ENCODE assay signal across 8 mouse cellular contexts in the genomic region with DNA sequence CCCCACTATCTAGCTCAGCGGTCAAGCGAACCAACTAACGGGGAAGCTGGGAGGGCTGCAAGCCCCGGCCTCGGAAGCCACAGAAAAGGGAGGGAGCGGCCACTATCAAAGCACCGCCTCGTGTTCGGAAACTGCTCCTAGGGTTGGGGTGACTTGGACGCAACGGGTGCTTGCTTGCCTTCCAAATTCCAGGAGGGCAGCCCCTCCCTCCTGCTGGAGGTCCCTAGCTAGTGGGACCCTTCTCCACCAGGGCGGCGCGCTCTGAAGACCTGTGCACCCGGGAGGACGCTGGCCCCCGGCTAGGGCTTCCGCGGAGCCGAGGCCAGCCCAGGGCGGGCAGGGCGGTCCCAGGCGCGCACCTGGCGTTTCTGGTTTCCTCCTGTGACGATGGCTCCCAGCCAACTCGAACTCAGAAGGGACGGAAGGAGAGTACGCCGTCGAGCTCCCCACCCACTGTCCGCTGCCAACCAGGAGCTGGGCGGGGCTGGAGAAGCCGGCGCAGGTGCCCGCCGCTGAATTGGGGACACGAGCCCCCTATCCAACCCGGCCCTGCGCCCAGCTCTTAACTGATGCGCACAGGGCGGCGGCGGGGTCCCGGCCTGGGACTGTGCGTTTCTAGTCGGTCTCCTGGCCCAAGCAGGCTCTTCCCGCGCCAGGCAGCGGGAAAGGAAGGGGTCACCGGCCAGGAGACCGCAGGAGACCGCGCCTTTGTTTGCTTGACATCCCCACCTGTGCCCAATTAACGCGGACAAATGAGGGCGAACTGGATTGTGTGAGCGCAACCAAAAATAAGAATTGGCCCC. TPM values are rescaled to one million over a fixed set of nuclear protein-coding genes. Genes with fewer than 3 reads are reported as not detected.
DNase-seq lines count a peak whose midpoint lies in the region; ATAC-seq lines count a peak whose summit lies in the region.

No protein-coding gene starts in this region.

- H3K27me3 ChIP-seq in forebrain, embryonic 16.5 days (replicated peaks; ENCODE audit: control insufficient read depth, insufficient read depth, low read length): peaks cover 14% of the 10 kb centered on the region
- H3K27me3 ChIP-seq in intestine, embryonic 16.5 days (replicated peaks; ENCODE audit: control insufficient read depth, insufficient read depth, low read length): peaks cover 5% of the 10 kb centered on the region; the same call in 1 of the 2 replicates
- peaks cover 10% of the 10 kb centered on the region; the same call in 1 of the 2 replicates for H3K27me3 ChIP-seq in neural tube, embryonic 14.5 days (ENCODE audit: control insufficient read depth, insufficient read depth, low read length)

- under 1% methylated on average over 58 of the region's 58 CpGs for WGBS in forebrain, embryonic 16.5 days
- under 1% methylated on average over 58 of the region's 58 CpGs for WGBS in intestine, embryonic 16.5 days
- under 1% methylated on average over 58 of the region's 58 CpGs for WGBS in neural tube, embryonic 14.5 days

- peak; percentile 51 for DNase-seq in ES-CJ7 (ENCODE audit: low read depth, low spot score)
- peak; percentile 86 to 90 for DNase-seq in lung, adult 18-20 months
- DNase-seq in thymus, postnatal 14 days: peak; percentile 89
- no peak for DNase-seq in right cerebral cortex, postnatal 36 days (ENCODE audit: low spot score in 2 of 2)

- no peak for ATAC-seq in forebrain, embryonic 16.5 days
- ATAC-seq in intestine, embryonic 16.5 days: peak; percentile 90
- no peak for ATAC-seq in neural tube, embryonic 14.5 days (ENCODE audit: low read depth)

- H3K4me2 ChIP-seq in forebrain, embryonic 16.5 days (ENCODE audit: low read length): peak overlapping the region; percentile 68
- H3K4me2 ChIP-seq in intestine, embryonic 16.5 days (ENCODE audit: low read depth, low read length): peak overlapping the region; percentile 82
- H3K4me2 ChIP-seq in neural tube, embryonic 14.5 days (ENCODE audit: low read depth, low read length): peak overlapping the region; percentile 50

- H3K4me3 ChIP-seq in brown adipose tissue, adult 24 weeks (ENCODE audit: insufficient read depth, low read depth, low read length): peak overlapping the region; percentile 52
- H3K4me3 ChIP-seq in forebrain, embryonic 16.5 days (replicated peaks; ENCODE audit: low read length): peak overlapping the region; percentile 43
- H3K4me3 ChIP-seq in intestine, embryonic 16.5 days (ENCODE audit: low read length): peak overlapping the region; percentile 53
- peak overlapping the region; percentile 23 for H3K4me3 ChIP-seq in neural tube, embryonic 14.5 days (ENCODE audit: low read depth, low read length)

- H3K9me3 ChIP-seq in forebrain, embryonic 16.5 days (ENCODE audit: control insufficient read depth, low read length): no peaks in the 10 kb centered on the region
- H3K9me3 ChIP-seq in intestine, embryonic 16.5 days (ENCODE audit: control insufficient read depth, low read length): no peaks in the 10 kb centered on the region
- H3K9me3 ChIP-seq in neural tube, embryonic 14.5 days (ENCODE audit: control insufficient read depth, low read length): no peaks in the 10 kb centered on the region

- H3K9ac ChIP-seq in forebrain, embryonic 16.5 days (replicated peaks; ENCODE audit: low read depth, low read length): peak overlapping the region; percentile 44
- H3K9ac ChIP-seq in intestine, embryonic 16.5 days (ENCODE audit: low read depth, low read length): peak overlapping the region; percentile 75
- H3K9ac ChIP-seq in neural tube, embryonic 14.5 days (replicated peaks; ENCODE audit: low read depth, low read length): no peak overlapping the region

- no peaks in the 10 kb centered on the region for H3K36me3 ChIP-seq in forebrain, embryonic 16.5 days (ENCODE audit: control insufficient read depth, insufficient read depth)
- H3K36me3 ChIP-seq in intestine, embryonic 16.5 days (ENCODE audit: control insufficient read depth, insufficient read depth, low read length): no peaks in the 10 kb centered on the region
- H3K36me3 ChIP-seq in neural tube, embryonic 14.5 days (ENCODE audit: control insufficient read depth, insufficient read depth, low read length): no peaks in the 10 kb centered on the region

- no peak overlapping the region for H3K27ac ChIP-seq in brown adipose tissue, adult 24 weeks (replicated peaks; ENCODE audit: low read depth, low read length)
- no peak overlapping the region for H3K27ac ChIP-seq in forebrain, embryonic 16.5 days (ENCODE audit: low read length)
- peak overlapping the region; percentile 83 for H3K27ac ChIP-seq in intestine, embryonic 16.5 days (ENCODE audit: low read length)
- no peak overlapping the region for H3K27ac ChIP-seq in neural tube, embryonic 14.5 days (ENCODE audit: low read depth, low read length)

- no peaks in the 10 kb centered on the region; the same call in 1 of the 2 replicates for H3K4me1 ChIP-seq in brown adipose tissue, adult 24 weeks (ENCODE audit: control insufficient read depth, insufficient read depth, insufficient read length, low read length)
- peaks cover 10% of the 10 kb centered on the region for H3K4me1 ChIP-seq in forebrain, embryonic 16.5 days (replicated peaks; ENCODE audit: control insufficient read depth, insufficient read depth, low read length)
- H3K4me1 ChIP-seq in intestine, embryonic 16.5 days (ENCODE audit: control insufficient read depth, insufficient read depth, low read length): peaks cover 18% of the 10 kb centered on the region
- no peaks in the 10 kb centered on the region for H3K4me1 ChIP-seq in neural tube, embryonic 14.5 days (ENCODE audit: control insufficient read depth, insufficient read depth, low read length)

RNA-seq across cellular contexts. Expression of a gene that starts 18.5 kb away (rescaled TPM):
- not detected in 2 replicates for polyA plus RNA-seq in brown adipose tissue, adult 24 weeks (2012; ENCODE audit: insufficient read depth, insufficient read length, missing spikeins)
- polyA plus RNA-seq in forebrain, embryonic 16.5 days (2015; fragmentation: Nextera tagmentation; extraction: Ambion mirVana): not detected in 2 replicates
- 4.2 and 4.7 TPM in 2 replicates for polyA plus RNA-seq in intestine, embryonic 16.5 days (2015; fragmentation: Nextera tagmentation; extraction: Ambion mirVana)
- not detected in 2 replicates for polyA plus RNA-seq in neural tube, embryonic 14.5 days (2014; fragmentation: Nextera tagmentation; extraction: Ambion mirVana)

RNA-seq across cellular contexts. Expression of a gene that starts 32.1 kb away (rescaled TPM):
- polyA plus RNA-seq in brown adipose tissue, adult 24 weeks (2012; ENCODE audit: insufficient read depth, insufficient read length, missing spikeins): 0.48 and 3.6 TPM in 2 replicates
- polyA plus RNA-seq in forebrain, embryonic 16.5 days (2015; fragmentation: Nextera tagmentation; extraction: Ambion mirVana): 43.2 and 45.8 TPM in 2 replicates
- 21.4 and 22.3 TPM in 2 replicates for polyA plus RNA-seq in intestine, embryonic 16.5 days (2015; fragmentation: Nextera tagmentation; extraction: Ambion mirVana)
- polyA plus RNA-seq in neural tube, embryonic 14.5 days (2014; fragmentation: Nextera tagmentation; extraction: Ambion mirVana): 32.1 and 32.4 TPM in 2 replicates

RNA-seq across cellular contexts. Expression of a gene that starts 51.7 kb away (rescaled TPM):
- not detected in 2 replicates for polyA plus RNA-seq in brown adipose tissue, adult 24 weeks (2012; ENCODE audit: insufficient read depth, insufficient read length, missing spikeins)
- 0.60 and 1.5 TPM in 2 replicates for polyA plus RNA-seq in forebrain, embryonic 16.5 days (2015; fragmentation: Nextera tagmentation; extraction: Ambion mirVana)
- 1.0 and 1.4 TPM in 2 replicates for polyA plus RNA-seq in intestine, embryonic 16.5 days (2015; fragmentation: Nextera tagmentation; extraction: Ambion mirVana)
- polyA plus RNA-seq in neural tube, embryonic 14.5 days (2014; fragmentation: Nextera tagmentation; extraction: Ambion mirVana): 1.5 and 2.7 TPM in 2 replicates

RNA-seq across cellular contexts. Expression of a gene that starts 52.6 kb away (rescaled TPM):
- not detected in 2 replicates for polyA plus RNA-seq in brown adipose tissue, adult 24 weeks (2012; ENCODE audit: insufficient read depth, insufficient read length, missing spikeins)
- polyA plus RNA-seq in forebrain, embryonic 16.5 days (2015; fragmentation: Nextera tagmentation; extraction: Ambion mirVana): 0.42 and 0.73 TPM in 2 replicates
- 0.09 and 0.10 TPM in 2 replicates for polyA plus RNA-seq in intestine, embryonic 16.5 days (2015; fragmentation: Nextera tagmentation; extraction: Ambion mirVana)
- polyA plus RNA-seq in neural tube, embryonic 14.5 days (2014; fragmentation: Nextera tagmentation; extraction: Ambion mirVana): 0.61 and 0.64 TPM in 2 replicates

Comparison
In these comparisons a context has a peak if more than half of its experiments do, and no peak if none do; other contexts are left out.
1. DNase-seq: peak in ES-CJ7 (single experiment), lung, adult 18-20 months (2 of 2) and thymus, postnatal 14 days (single experiment); none in right cerebral cortex, postnatal 36 days (0 of 2).
2. Peak in every context shown above with its lines, with median percentiles within 50 percentile points of each other: H3K4me3 ChIP-seq and H3K4me2 ChIP-seq.